In the genomic region with DNA sequence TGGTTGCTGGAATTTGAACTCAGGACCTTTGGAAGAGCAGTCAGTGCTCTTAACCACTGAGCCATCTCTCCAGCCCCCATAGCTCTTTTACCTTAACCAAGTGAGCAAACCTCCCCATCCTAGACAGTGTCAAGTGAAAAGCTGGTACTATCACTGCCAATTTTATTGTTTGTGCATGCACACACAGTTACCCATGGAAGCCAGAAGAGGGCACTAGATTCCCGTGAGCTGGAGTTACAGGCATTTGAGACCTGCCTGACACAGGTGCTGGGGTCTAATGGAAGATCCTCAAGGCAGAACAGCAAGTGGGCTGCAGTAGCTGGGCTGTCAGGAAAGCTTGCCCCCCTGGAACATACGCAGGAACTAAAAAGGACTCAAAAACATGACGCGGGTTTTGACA, we compare ENCODE assay signal across 12 mouse cellular contexts. TPM values are rescaled to one million over a fixed set of nuclear protein-coding genes. Genes with fewer than 3 reads are reported as not detected.
DNase-seq lines count a peak whose midpoint lies in the region; ATAC-seq and TF ChIP-seq lines count a peak whose summit lies in the region.
"Had no signal": no experiment of that assay in that cellular context is flagged by ENCODE, and none has a peak within 500 bp of the region (broad histone marks: within the 10 kb centered on the region; RNA-seq: fewer than 3 reads in every experiment).

No protein-coding gene starts in this region.

- TF ChIP-seq EP300 in lung, postnatal 0 days (IDR thresholded peaks at IDR 0.05) = no peak

- H3K27me3 ChIP-seq in heart, embryonic 14.5 days (ENCODE audit: control insufficient read depth, insufficient read depth, low read length) = no peaks in the 10 kb centered on the region
- H3K27me3 ChIP-seq in lung, postnatal 0 days (replicated peaks; ENCODE audit: insufficient read depth, low read length) = no peaks in the 10 kb centered on the region

- 0 out of 2 replicates have a peak overlapping the region, but pooled peaks have one; percentile 14 for H3K9ac ChIP-seq in heart, embryonic 14.5 days (ENCODE audit: low read length)
- no peak overlapping the region for H3K9ac ChIP-seq in lung, postnatal 0 days (replicated peaks; ENCODE audit: low read depth)

- 51% methylated on average over 4 of the region's 4 CpGs for WGBS in heart, embryonic 14.5 days
- 35% methylated on average over 4 of the region's 4 CpGs for WGBS in lung, postnatal 0 days

- H3K36me3 ChIP-seq in heart, embryonic 14.5 days (ENCODE audit: control insufficient read depth, insufficient read depth, low read length) = peaks cover 94% of the 10 kb centered on the region
- no peaks in the 10 kb centered on the region for H3K36me3 ChIP-seq in lung, postnatal 0 days (ENCODE audit: insufficient read depth, low read length)

- H3K4me1 ChIP-seq in heart, embryonic 14.5 days (ENCODE audit: control insufficient read depth in 2 of 2, insufficient read depth in 2 of 2, low read length in 2 of 2) = peaks cover 7 to 33% of the 10 kb centered on the region in 2 experiments
- H3K4me1 ChIP-seq in lung, postnatal 0 days (ENCODE audit: insufficient read depth, low read depth, low read length) = no peaks in the 10 kb centered on the region
- H3K4me1 ChIP-seq in embryonic fibroblast, embryonic 13.5 days (ENCODE audit: control insufficient read depth, insufficient read depth, low read length) = no peaks in the 10 kb centered on the region

- peak overlapping the region in 1 of 2 experiments; percentile 67; a peak in 1 of 4 replicates for H3K27ac ChIP-seq in heart, embryonic 14.5 days (replicated peaks in 1 of 2; ENCODE audit: control insufficient read depth in 1 of 2, insufficient read depth in 1 of 2, low read depth in 2 of 2, low read length in 2 of 2)
- no peak overlapping the region for H3K27ac ChIP-seq in lung, postnatal 0 days (ENCODE audit: low read length)
- H3K27ac ChIP-seq in embryonic fibroblast, embryonic 13.5 days (ENCODE audit: insufficient read depth, low read length) = no peak overlapping the region

- DNase-seq in heart, adult 8-10 months (ENCODE audit: low spot score) = no peak
- peak; percentile 24 for DNase-seq in lung, postnatal 0 days (ENCODE audit: low spot score)
- no peak for DNase-seq in lung, postnatal 14 days
- peak; percentile 73 for DNase-seq in ES-CJ7 (ENCODE audit: low read depth, low spot score)
- DNase-seq in ovary, postnatal 36 days (ENCODE audit: low spot score) = no peak
- DNase-seq in frontal cortex, adult 2 months (ENCODE audit: extremely low spot score in 1 of 2, low spot score in 1 of 2) = no peak
- DNase-seq: cerebellum, postnatal 25 days; gastrocnemius, postnatal 10 days had no signal

- no peak for ATAC-seq in heart, embryonic 14.5 days (ENCODE audit: insufficient number of reproducible peaks, insufficient read depth, low FRiP score, low read depth)
- no peak for ATAC-seq in lung, postnatal 0 days

- no peak overlapping the region for H3K4me2 ChIP-seq in heart, embryonic 14.5 days (ENCODE audit: low read length)
- H3K4me2 ChIP-seq in lung, postnatal 0 days (replicated peaks; ENCODE audit: low read depth, low read length) = no peak overlapping the region

- no peak for TF ChIP-seq POLR2A in embryonic fibroblast, embryonic 13.5 days (IDR thresholded peaks at IDR 0.05; ENCODE audit: low read depth, low read length)

- no peaks in the 10 kb centered on the region for H3K9me3 ChIP-seq in heart, embryonic 14.5 days (ENCODE audit: control insufficient read depth, low read length)
- no peaks in the 10 kb centered on the region for H3K9me3 ChIP-seq in lung, postnatal 0 days (ENCODE audit: low read length)

- peak; percentile 72 for TF ChIP-seq CTCF in lung, postnatal 0 days (IDR thresholded peaks at IDR 0.05)
- TF ChIP-seq CTCF in embryonic fibroblast, embryonic 13.5 days (IDR thresholded peaks at IDR 0.05; ENCODE audit: borderline replicate concordance, insufficient read depth, low read length) = 0 out of 2 replicates have a peak, but pooled peaks have one; percentile 28

- H3K4me3 ChIP-seq in heart, embryonic 14.5 days (ENCODE audit: control insufficient read depth in 1 of 2, insufficient read depth in 1 of 2, low read depth in 1 of 2, low read length in 2 of 2) = no peak overlapping the region
- H3K4me3 ChIP-seq in lung, postnatal 0 days (ENCODE audit: low read depth, low read length) = no peak overlapping the region
- no peak overlapping the region for H3K4me3 ChIP-seq in embryonic fibroblast, embryonic 13.5 days (ENCODE audit: insufficient read depth, low read length)

RNA-seq across cellular contexts. Expression of a gene that starts 13.6 kb away (rescaled TPM):
- 69.0 and 80.6 TPM in 2 replicates for polyA plus RNA-seq in heart, embryonic 14.5 days (2014; fragmentation: Nextera tagmentation; extraction: Ambion mirVana)
- 10 to 100 TPM; 80.1 to 90.6 (median 87.4) TPM for total RNA-seq in heart, adult 8-10 months (2022)
- 0.69 and 0.88 TPM in 2 replicates for polyA plus RNA-seq in lung, postnatal 0 days (2015; fragmentation: Nextera tagmentation; extraction: Ambion mirVana)
- 0.38 and 0.39 TPM in 2 replicates for polyA plus RNA-seq in embryonic fibroblast, embryonic 13.5 days (2011; ENCODE audit: insufficient read length, low read depth, missing spikeins)
- polyA plus RNA-seq in frontal cortex, adult 2 months (2012; rRNA removed) = not detected in 2 replicates
- total RNA-seq: gastrocnemius, postnatal 10 days; neutrophil, adult 5-6 weeks had no signal
- polyA plus RNA-seq: large intestine, adult 2 months had no signal

Comparison
In these comparisons a context has a peak if more than half of its experiments do, and no peak if none do; other contexts are left out.
1. DNase-seq: peak in lung, postnatal 0 days (single experiment) and ES-CJ7 (single experiment); none in heart, adult 8-10 months (single experiment), lung, postnatal 14 days (single experiment), ovary, postnatal 36 days (single experiment) and frontal cortex, adult 2 months (0 of 2).
2. RNA of a gene that starts 13.6 kb away (polyA plus RNA-seq): 69.0 to 80.6 TPM in heart, embryonic 14.5 days; 0.69 to 0.88 TPM in lung, postnatal 0 days, 0.38 to 0.39 TPM in embryonic fibroblast, embryonic 13.5 days and not detected in frontal cortex, adult 2 months; every median in the first group is over 10 times any median in the second.